Mouse (Mus musculus) MEL (cell line): ENCODE measurements around the gene Acox3.

Experiments used
- CHD2 ChIP-seq: IDR thresholded peaks from 2 replicates; pipeline ENCODE4 v1.6.1; 2011; ENCODE audit warnings: low read length, improper control_type of control experiment
- CTCF ChIP-seq, 3 experiments: IDR thresholded peaks in 2 of 3; conservative IDR thresholded peaks in 1 of 3; 2 replicates each; pipeline ENCODE4 v1.5.1; 2011 to 2012; ENCODE audit warnings: low read length in 3 of 3, low read depth in 2 of 3, mild to moderate bottlenecking in 2 of 3, improper control_type of control experiment in 1 of 3, inconsistent platforms in 1 of 3, mixed read lengths in 1 of 3, moderate library complexity in 1 of 3; ENCODE audit not compliant: control insufficient read depth in 1 of 3, insufficient read depth in 1 of 3, poor library complexity in 1 of 3, severe bottlenecking in 1 of 3
- NELFE ChIP-seq: IDR thresholded peaks from 2 replicates; pipeline ENCODE4 v1.6.1; 2011; ENCODE audit warnings: low read depth, low read length, improper control_type of control experiment
- NRF1 ChIP-seq: IDR thresholded peaks from 2 replicates; pipeline ENCODE4 v1.6.1; 2014; ENCODE audit warnings: low read depth, mild to moderate bottlenecking, inconsistent platforms, low read length, improper control_type of control experiment, moderate library complexity; ENCODE audit not compliant: poor library complexity, insufficient read depth, severe bottlenecking
- POLR2A ChIP-seq, 2 experiments: IDR thresholded peaks; 2 replicates each; pipeline ENCODE4 v1.6.1; 2011 to 2012; ENCODE audit warnings: low read length in 2 of 2, mild to moderate bottlenecking in 2 of 2, control low read depth in 1 of 2, improper control_type of control experiment in 1 of 2, low read depth in 1 of 2, moderate library complexity in 1 of 2; ENCODE audit not compliant: control insufficient read depth in 1 of 2, insufficient read depth in 1 of 2, poor library complexity in 1 of 2
- TAL1 ChIP-seq: IDR thresholded peaks from 2 replicates; pipeline ENCODE4 v1.6.1; 2012; ENCODE audit warnings: mild to moderate bottlenecking, inconsistent platforms, low read length, moderate library complexity, mixed read lengths
- TBP ChIP-seq: IDR thresholded peaks from 2 replicates; pipeline ENCODE4 v1.8.0; 2011; ENCODE audit warnings: low read depth, low read length, improper control_type of control experiment
- ZC3H11A ChIP-seq: IDR thresholded peaks from 2 replicates; pipeline ENCODE4 v1.6.1; 2012; ENCODE audit warnings: low read depth, mild to moderate bottlenecking, inconsistent platforms, low read length, improper control_type of control experiment

DNA sequence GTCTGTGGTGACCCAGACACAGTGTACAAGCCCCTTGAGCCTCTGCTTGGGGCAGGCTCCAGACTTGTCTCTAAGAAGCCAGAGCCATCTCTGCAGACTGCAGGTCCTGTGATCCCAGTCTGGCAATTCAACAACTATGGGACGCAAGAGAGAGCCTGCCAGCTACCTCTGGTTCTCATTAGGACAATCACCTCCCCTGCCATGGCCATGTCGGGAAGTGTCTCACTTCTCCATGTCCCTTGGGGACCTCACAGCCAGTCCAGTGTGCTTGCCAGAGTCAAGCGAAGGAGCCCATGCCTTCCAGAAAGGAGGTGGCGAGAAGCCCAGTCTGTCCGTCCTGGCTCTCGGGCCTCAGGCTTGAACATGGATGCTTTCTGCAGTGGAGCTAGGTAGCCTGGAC is 50.0 kb downstream of the Acox3 start:
- TF ChIP-seq NELFE = no peak
- TF ChIP-seq NRF1 = no peak
- no peak for TF ChIP-seq CTCF (IDR thresholded peaks at IDR 0.05 in 2 of 3, conservative IDR thresholded peaks at IDR 0.05 in 1 of 3; ENCODE audit: control insufficient read depth in 1 of 3, insufficient read depth in 1 of 3, low read depth in 2 of 3, low read length in 3 of 3, poor library complexity in 1 of 3, severe bottlenecking in 1 of 3)
- no peak for TF ChIP-seq ZC3H11A
- no peak for TF ChIP-seq TAL1
- TF ChIP-seq CHD2 = no peak
- no peak for TF ChIP-seq TBP
- no peak for TF ChIP-seq POLR2A (IDR thresholded peaks at IDR 0.05; ENCODE audit: control insufficient read depth in 1 of 2, insufficient read depth in 1 of 2, low read depth in 1 of 2, low read length in 2 of 2, poor library complexity in 1 of 2)
